Mouse (Mus musculus) heart, embryonic 16.5 days (tissue): ENCODE measurements around the gene Klhl29. TPM values are rescaled to one million over a fixed set of nuclear protein-coding genes. Genes with fewer than 3 reads are reported as not detected.

Experiments
- ATAC-seq: fragments of 200-750 bp; cut with Nextera tagmentation; replicated peaks from 2 replicates; pipeline ENCODE4 v1.8.0; 2017; ENCODE audit warnings: moderate number of reproducible peaks; ENCODE audit not compliant: insufficient read depth, low FRiP score; ENCODE audit errors: extremely low read depth
- H3K27ac ChIP-seq: fragments of 300-500 bp; sonication (generic); 2 replicates; pipeline ENCODE4 v1.5.1; 2014; ENCODE audit warnings: mild to moderate bottlenecking, low read length, control low read depth, moderate library complexity
- H3K27me3 ChIP-seq: fragments of 300-500 bp; sonication (generic); 2 replicates; pipeline ENCODE4 v1.6.1; 2014; ENCODE audit warnings: low read length, mixed read lengths; ENCODE audit not compliant: control insufficient read depth, insufficient read depth
- H3K36me3 ChIP-seq: fragments of 300-500 bp; sonication (generic); 2 replicates; pipeline ENCODE4 v1.6.1; 2014; ENCODE audit not compliant: control insufficient read depth, insufficient read depth
- H3K4me1 ChIP-seq: fragments of 300-500 bp; sonication (generic); 2 replicates; pipeline ENCODE4 v1.6.1; 2014; ENCODE audit warnings: low read length, mixed read lengths; ENCODE audit not compliant: control insufficient read depth, insufficient read depth
- H3K4me2 ChIP-seq: fragments of 300-500 bp; sonication (generic); 2 replicates; pipeline ENCODE4 v1.6.1; 2014; ENCODE audit warnings: low read depth, mild to moderate bottlenecking, control low read depth, low read length
- H3K4me3 ChIP-seq: fragments of 300-500 bp; sonication (generic); 2 replicates; pipeline ENCODE4 v1.5.1; 2014; ENCODE audit warnings: mild to moderate bottlenecking, control low read depth, low read length
- H3K9ac ChIP-seq: fragments of 300-500 bp; sonication (generic); 2 replicates; pipeline ENCODE4 v1.6.1; 2014; ENCODE audit warnings: low read length, control low read depth
- H3K9me3 ChIP-seq: fragments of 300-500 bp; sonication (generic); replicated peaks from 2 replicates; pipeline ENCODE4 v1.6.1; 2016; ENCODE audit warnings: low read length; ENCODE audit not compliant: control insufficient read depth
- WGBS: fragments of 180-500 bp; shearing (Covaris S2); extraction: QIAGEN DNeasy Blood & Tissue Kit; methylation state at CpG from one replicate; pipeline ENCODE4 v1.1.7; 2014; 5-methylcytosine and 5-hydroxymethylcytosine counted together
- polyA plus RNA-seq: library from polyadenylated mRNA; unstranded; fragments of >200 nt; fragmentation: Nextera tagmentation; extraction: Ambion mirVana; gene quantifications from 2 replicates; pipeline ENCODE4 v1.2.1, GENCODE M21; 2015

The Klhl29 gene
- polyA plus RNA-seq, 1 experiment from 2014 or later = 0.25 TPM

- H3K36me3 ChIP-seq = no peaks in the 10 kb centered on the region
- no peaks in the 10 kb centered on the region for H3K4me1 ChIP-seq
- H3K27ac ChIP-seq = no peak overlapping the region
- no peak overlapping the region for H3K4me3 ChIP-seq
- H3K27me3 ChIP-seq = no peaks in the 10 kb centered on the region
- H3K9ac ChIP-seq = no peak overlapping the region
- no peak for ATAC-seq
- no peak overlapping the region for H3K4me2 ChIP-seq
- H3K9me3 ChIP-seq = no peaks in the 10 kb centered on the region
- 56% methylated on average over 3 of the region's 3 CpGs for WGBS
Measured at GRCm38 (mm10) chr12:5155177-5155576, 220.3 kb downstream of the Klhl29 start.

GRCm38 (mm10) chr12:5151859-5152258, 223.6 kb downstream of the Klhl29 start:
- no peak overlapping the region for H3K4me3 ChIP-seq
- H3K4me2 ChIP-seq = no peak overlapping the region
- H3K36me3 ChIP-seq = no peaks in the 10 kb centered on the region
- WGBS = 34% methylated on average over 10 of the region's 10 CpGs
- no peak overlapping the region for H3K9ac ChIP-seq
- ATAC-seq = no peak
- H3K4me1 ChIP-seq = no peaks in the 10 kb centered on the region
- H3K27ac ChIP-seq = no peak overlapping the region
- H3K9me3 ChIP-seq = no peaks in the 10 kb centered on the region
- H3K27me3 ChIP-seq = no peaks in the 10 kb centered on the region

DNA sequence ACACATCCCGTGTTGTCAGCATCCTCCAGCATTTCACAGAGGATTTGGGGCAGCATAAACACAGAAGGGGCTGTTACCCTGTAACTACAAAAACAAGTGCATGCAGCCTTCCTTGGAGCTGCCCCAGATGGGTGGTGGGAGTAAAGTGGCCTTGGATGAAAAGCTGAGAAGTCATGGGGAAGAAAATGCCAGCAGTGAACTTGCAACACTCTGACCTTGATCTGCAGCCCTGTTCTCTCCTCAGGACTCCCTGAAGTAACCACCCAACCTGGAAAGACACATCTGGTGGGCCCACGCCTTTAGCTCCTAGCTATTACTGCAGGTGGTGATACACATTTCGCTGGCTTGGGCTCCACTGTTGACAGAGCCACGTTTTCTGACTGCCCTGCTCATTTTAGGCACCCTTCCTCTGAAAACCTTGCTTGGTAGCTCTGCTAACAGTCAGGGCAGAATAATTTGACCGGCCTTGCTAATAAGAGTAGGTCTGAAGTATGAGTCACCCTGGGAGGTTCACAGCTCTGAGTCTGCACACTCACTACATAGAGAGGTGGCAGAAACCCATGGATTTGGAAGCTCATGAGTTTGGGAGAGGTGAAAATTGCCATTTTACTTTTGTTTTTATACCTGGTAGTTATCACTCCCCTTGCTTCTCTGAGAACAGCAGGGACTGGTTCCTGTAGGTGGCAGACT, 228.0 kb downstream of the Klhl29 start:
- 67% methylated on average over 5 of the region's 5 CpGs for WGBS
- Histone ChIP-seq H3K4me2 (no peak overlapping the region), H3K27ac (no peak overlapping the region), H3K4me1 (no peaks in the 10 kb centered on the region), H3K36me3 (no peaks in the 10 kb centered on the region), H3K27me3 (no peaks in the 10 kb centered on the region), H3K9ac (no peak overlapping the region), H3K9me3 (no peaks in the 10 kb centered on the region), H3K4me3 (no peak overlapping the region)
- ATAC-seq = no peak

- no peak for ATAC-seq
- Histone ChIP-seq H3K27me3 (no peaks in the 10 kb centered on the region), H3K4me3 (no peak overlapping the region), H3K4me1 (no peaks in the 10 kb centered on the region), H3K27ac (no peak overlapping the region), H3K4me2 (no peak overlapping the region), H3K9me3 (no peaks in the 10 kb centered on the region), H3K36me3 (no peaks in the 10 kb centered on the region), H3K9ac (no peak overlapping the region)
- 58% methylated on average over 5 of the region's 5 CpGs for WGBS
Measured at GRCm38 (mm10) chr12:5143903-5144781, 231.3 kb downstream of the Klhl29 start.

DNA sequence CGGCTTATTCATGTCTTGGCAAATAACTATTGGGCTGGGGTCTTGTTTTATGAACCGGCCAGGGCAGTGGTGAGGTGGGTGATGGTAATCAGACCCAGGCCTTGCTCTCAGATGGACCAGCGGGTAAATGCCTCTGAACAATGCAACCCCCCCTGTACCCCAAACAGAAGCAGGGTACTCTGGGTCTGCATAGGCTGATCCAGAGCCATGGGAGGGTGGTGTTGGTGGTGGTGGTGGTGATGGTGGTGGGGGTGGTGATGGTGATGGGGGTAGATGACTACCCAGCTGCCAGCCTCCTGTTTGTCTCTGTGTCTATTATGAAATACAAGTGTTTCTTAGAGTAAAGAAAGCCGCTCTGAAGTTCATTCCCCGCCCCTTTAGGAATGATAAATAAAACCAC, 232.3 kb downstream of the Klhl29 start:
- WGBS = 81% methylated on average over 5 of the region's 5 CpGs
- no peak; the same call in 1 of the 2 replicates for ATAC-seq

GRCm38 (mm10) chr12:5142776-5143175, 232.7 kb downstream of the Klhl29 start:
- no peaks in the 10 kb centered on the region for H3K27me3 ChIP-seq
- no peaks in the 10 kb centered on the region for H3K36me3 ChIP-seq
- ATAC-seq = no peak
- H3K4me3 ChIP-seq = no peak overlapping the region
- no peak overlapping the region for H3K4me2 ChIP-seq
- H3K9me3 ChIP-seq = no peaks in the 10 kb centered on the region
- no peaks in the 10 kb centered on the region for H3K4me1 ChIP-seq
- no peak overlapping the region for H3K9ac ChIP-seq
- no peak overlapping the region for H3K27ac ChIP-seq
- 13% methylated on average over 3 of the region's 3 CpGs for WGBS

More for the DNA sequence above, 232.3 kb downstream of the Klhl29 start:
- no peaks in the 10 kb centered on the region for H3K36me3 ChIP-seq
- no peaks in the 10 kb centered on the region for H3K4me1 ChIP-seq
- no peak overlapping the region for H3K4me3 ChIP-seq
- no peak overlapping the region for H3K4me2 ChIP-seq
- H3K27ac ChIP-seq = no peak overlapping the region
- no peaks in the 10 kb centered on the region for H3K9me3 ChIP-seq
- no peaks in the 10 kb centered on the region for H3K27me3 ChIP-seq
- H3K9ac ChIP-seq = no peak overlapping the region

DNA sequence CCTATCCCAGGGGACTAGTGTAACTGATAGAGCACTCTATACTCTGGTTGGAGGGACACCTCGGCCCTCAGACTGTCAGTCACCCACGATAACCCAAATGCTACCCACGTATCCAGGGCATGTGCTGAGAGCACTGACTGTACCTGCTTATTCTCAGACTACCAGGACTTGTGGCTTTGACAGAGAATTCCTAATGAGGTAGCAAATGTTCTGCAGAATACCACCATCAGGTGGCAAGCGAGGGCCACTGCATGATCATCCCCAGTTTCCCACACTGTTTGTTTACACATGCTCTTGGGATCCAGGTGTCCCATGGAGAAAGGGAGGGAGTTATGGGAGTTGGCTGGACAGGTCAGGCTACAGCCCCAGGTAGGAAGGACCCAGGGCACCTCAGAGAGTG, 234.4 kb downstream of the Klhl29 start:
- 34% methylated on average over 4 of the region's 4 CpGs for WGBS
- ATAC-seq = no peak

GRCm38 (mm10) chr12:5139302-5139701, 236.2 kb downstream of the Klhl29 start:
- no peak for ATAC-seq
- no peaks in the 10 kb centered on the region for H3K27me3 ChIP-seq
- WGBS = 63% methylated on average over 4 of the region's 4 CpGs

More for the DNA sequence above, 234.4 kb downstream of the Klhl29 start:
- no peaks in the 10 kb centered on the region for H3K4me1 ChIP-seq
- H3K9me3 ChIP-seq = no peaks in the 10 kb centered on the region
- H3K36me3 ChIP-seq = no peaks in the 10 kb centered on the region
- no peaks in the 10 kb centered on the region for H3K27me3 ChIP-seq
- no peak overlapping the region for H3K9ac ChIP-seq
- no peak overlapping the region for H3K4me2 ChIP-seq
- no peak overlapping the region for H3K27ac ChIP-seq
- H3K4me3 ChIP-seq = no peak overlapping the region

GRCm38 (mm10) chr12:5136300-5136699, 239.2 kb downstream of the Klhl29 start:
- no peak overlapping the region for H3K4me3 ChIP-seq
- H3K27ac ChIP-seq = no peak overlapping the region
- no peak overlapping the region for H3K4me2 ChIP-seq
- ATAC-seq = no peak
- 31% methylated on average over 4 of the region's 4 CpGs for WGBS
- H3K9ac ChIP-seq = no peak overlapping the region
- H3K9me3 ChIP-seq = no peaks in the 10 kb centered on the region
- H3K27me3 ChIP-seq = no peaks in the 10 kb centered on the region
- no peaks in the 10 kb centered on the region for H3K4me1 ChIP-seq
- H3K36me3 ChIP-seq = no peaks in the 10 kb centered on the region

More at GRCm38 (mm10) chr12:5139302-5139701, 236.2 kb downstream of the Klhl29 start:
- Histone ChIP-seq H3K4me1 (no peaks in the 10 kb centered on the region), H3K4me2 (no peak overlapping the region), H3K9me3 (no peaks in the 10 kb centered on the region), H3K4me3 (no peak overlapping the region), H3K9ac (no peak overlapping the region), H3K36me3 (no peaks in the 10 kb centered on the region), H3K27ac (no peak overlapping the region)
